Mouse (Mus musculus) olfactory bulb, adult 2 months (tissue): ENCODE results near the gene Slc30a7. TPM values are rescaled to one million over a fixed set of nuclear protein-coding genes. Genes with fewer than 3 reads are reported as not detected.

Experiments used
- H3K27ac ChIP-seq: fragments of 200-500 bp; 2 replicates; pipeline ENCODE4 v1.5.1; 2012; ENCODE audit warnings: low read depth, low read length; ENCODE audit not compliant: insufficient read depth
- H3K4me1 ChIP-seq: fragments of 200-500 bp; 2 replicates; pipeline ENCODE4 v1.6.1; 2012; ENCODE audit warnings: low read length; ENCODE audit not compliant: control insufficient read depth, insufficient read depth
- H3K4me3 ChIP-seq: fragments of 200-500 bp; 2 replicates; pipeline ENCODE4 v1.5.1; 2012; ENCODE audit warnings: mild to moderate bottlenecking, low read depth, low read length, moderate library complexity; ENCODE audit not compliant: insufficient read depth
- CTCF ChIP-seq: fragments of 200-500 bp; IDR thresholded peaks from 2 replicates; pipeline ENCODE4 v1.5.1; 2012; ENCODE audit warnings: low read depth, mild to moderate bottlenecking, low read length, moderate library complexity; ENCODE audit not compliant: insufficient read depth
- POLR2A ChIP-seq: fragments of 200-500 bp; IDR thresholded peaks from 2 replicates; pipeline ENCODE4 v1.6.1; 2012; ENCODE audit warnings: mild to moderate bottlenecking, low read depth, low read length, moderate library complexity; ENCODE audit not compliant: insufficient read depth
- WGBS: fragments of 180-500 bp; shearing (Covaris S2); methylation state at CpG from one replicate; pipeline ENCODE4 v1.1.7; 2018; 5-methylcytosine and 5-hydroxymethylcytosine counted together
- polyA plus RNA-seq: library from polyadenylated mRNA; stranded (reverse); fragments of >200 nt; gene quantifications from 2 replicates; pipeline ENCODE4 v1.2.4, GENCODE M21; 2012; ENCODE audit warnings: low replicate concordance; ENCODE audit not compliant: missing spikeins, insufficient read depth, insufficient read length

The Slc30a7 gene
- polyA plus RNA-seq, 1 experiment = not detected

DNA sequence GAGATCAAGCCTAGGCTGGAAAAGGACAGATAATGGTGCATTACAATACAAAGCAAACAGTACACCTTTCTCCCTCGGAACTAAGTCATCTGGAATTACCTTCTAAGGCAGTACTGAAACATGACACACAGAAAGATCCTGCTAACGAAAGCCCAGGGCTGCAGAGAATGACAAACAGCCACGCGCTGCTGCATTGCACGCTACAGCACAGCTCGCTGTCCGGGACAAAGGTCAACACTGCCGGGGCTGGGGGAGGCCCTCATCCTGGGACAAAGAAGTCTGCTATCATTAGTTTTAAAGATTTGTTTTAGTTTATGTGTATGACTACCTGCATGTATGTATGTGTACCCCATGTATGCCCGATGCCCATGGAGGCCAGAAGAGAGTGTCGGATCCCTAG lies 14.2 kb downstream of the Slc30a7 start:
- H3K4me1 ChIP-seq = no peaks in the 10 kb centered on the region
- H3K4me3 ChIP-seq = no peak overlapping the region
- TF ChIP-seq POLR2A = no peak
- TF ChIP-seq CTCF = no peak
- WGBS = 89% methylated on average over 10 of the region's 10 CpGs
- H3K27ac ChIP-seq = no peak overlapping the region

DNA sequence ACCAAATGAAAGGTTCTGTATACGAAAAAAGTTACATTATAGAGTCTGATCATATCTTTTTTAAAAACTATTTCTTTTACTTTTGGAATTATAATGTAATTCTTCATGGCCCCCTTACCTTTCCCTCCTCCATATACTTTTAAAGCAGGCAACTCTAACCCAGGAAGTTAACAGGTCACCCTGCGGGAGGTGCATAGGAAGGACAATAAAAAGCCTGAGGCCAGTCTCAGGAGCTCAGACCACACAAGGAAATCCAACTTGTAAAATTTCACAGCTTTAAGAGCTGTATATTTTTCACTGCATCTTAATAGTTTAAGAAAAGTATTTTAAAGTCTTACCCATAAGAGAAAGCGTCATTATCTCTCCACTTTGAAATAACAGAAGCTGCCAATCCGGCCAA lies 14.6 kb downstream of the Slc30a7 start:
- no peaks in the 10 kb centered on the region for H3K4me1 ChIP-seq
- 88% methylated on average over 4 of the region's 4 CpGs for WGBS
- no peak overlapping the region for H3K27ac ChIP-seq
- TF ChIP-seq CTCF (no peak), POLR2A (no peak)
- H3K4me3 ChIP-seq = no peak overlapping the region

DNA sequence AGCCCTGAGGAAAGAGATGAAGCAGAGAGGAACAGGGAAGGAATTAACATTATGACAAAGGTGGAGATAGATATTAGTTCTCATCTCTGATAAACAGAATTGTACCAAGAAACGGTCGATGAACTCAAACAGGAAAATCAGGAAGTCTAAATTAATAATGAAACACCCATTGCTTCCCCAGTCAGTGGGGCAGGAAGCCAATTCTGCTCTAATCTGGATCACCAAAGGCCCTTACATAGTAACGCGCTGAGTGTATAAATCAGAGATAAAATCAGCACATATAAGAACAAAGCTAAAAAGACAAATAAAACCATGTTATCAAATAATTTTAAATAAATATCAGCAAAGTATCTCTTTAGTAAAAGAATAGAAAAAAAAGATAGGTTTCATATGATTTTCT lies 15.1 kb downstream of the Slc30a7 start:
- 76% methylated on average over 4 of the region's 4 CpGs for WGBS
- TF ChIP-seq POLR2A (no peak), CTCF (no peak)
- no peak overlapping the region for H3K4me3 ChIP-seq
- H3K4me1 ChIP-seq = no peaks in the 10 kb centered on the region
- H3K27ac ChIP-seq = no peak overlapping the region

GRCm38 (mm10) chr3:115985183-115985892 lies 21.9 kb downstream of the Slc30a7 start:
- TF ChIP-seq CTCF = no peak
- no peak for TF ChIP-seq POLR2A
- Histone ChIP-seq H3K4me1 (no peaks in the 10 kb centered on the region), H3K4me3 (no peak overlapping the region), H3K27ac (no peak overlapping the region)
- 71% methylated on average over 9 of the region's 9 CpGs for WGBS

GRCm38 (mm10) chr3:115984653-115985052 lies 22.6 kb downstream of the Slc30a7 start:
- no peak overlapping the region for H3K4me3 ChIP-seq
- 94% methylated on average over 9 of the region's 9 CpGs for WGBS

DNA sequence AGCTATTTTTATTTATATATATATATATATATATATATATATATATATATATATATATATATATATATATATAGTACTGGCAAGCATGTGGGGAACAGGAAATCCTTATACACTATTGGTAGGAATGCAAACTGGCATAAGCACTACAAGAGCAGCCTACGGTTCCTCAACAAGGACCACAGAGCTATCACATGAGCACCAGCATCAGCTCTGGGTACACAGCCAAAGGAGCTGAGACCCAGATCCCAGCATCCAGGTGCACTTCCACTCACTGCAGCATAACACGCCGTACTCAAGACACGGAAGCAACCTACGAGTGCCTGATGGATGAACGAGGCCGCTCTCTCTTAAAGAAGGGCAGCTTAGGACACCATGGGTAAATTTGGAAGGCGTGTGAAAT lies 24.0 kb downstream of the Slc30a7 start:
- Histone ChIP-seq H3K4me3 (no peak overlapping the region), H3K27ac (no peak overlapping the region), H3K4me1 (no peaks in the 10 kb centered on the region)
- TF ChIP-seq CTCF (no peak), POLR2A (no peak)
- WGBS = 96% methylated on average over 8 of the region's 8 CpGs

More at GRCm38 (mm10) chr3:115984653-115985052, 22.6 kb downstream of the Slc30a7 start:
- H3K4me1 ChIP-seq = no peaks in the 10 kb centered on the region
- H3K27ac ChIP-seq = no peak overlapping the region
- TF ChIP-seq CTCF (no peak), POLR2A (no peak)

DNA sequence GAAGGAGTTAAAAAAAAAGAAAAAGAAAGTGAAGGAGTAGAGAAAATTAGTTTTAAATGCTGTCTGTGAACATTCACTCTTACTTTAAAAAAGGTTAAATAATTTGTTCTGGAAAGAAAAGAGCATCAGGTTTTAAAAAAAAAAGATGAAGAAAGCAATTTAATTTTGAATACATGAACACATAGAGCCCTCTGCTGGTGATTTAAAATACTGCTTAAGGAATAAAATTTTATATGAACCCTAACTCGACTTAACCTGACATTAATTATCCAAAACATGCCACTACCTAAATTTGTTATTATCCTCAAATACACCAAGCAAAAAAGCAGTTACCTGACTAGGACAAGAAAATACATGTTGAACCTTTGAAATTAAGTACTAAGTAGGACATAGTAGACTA lies 28.2 kb downstream of the Slc30a7 start:
- Histone ChIP-seq H3K4me3 (no peak overlapping the region), H3K4me1 (no peaks in the 10 kb centered on the region), H3K27ac (no peak overlapping the region)
- TF ChIP-seq POLR2A (no peak), CTCF (no peak)
- 4% methylated on average over 1 of the region's 1 CpGs for WGBS

DNA sequence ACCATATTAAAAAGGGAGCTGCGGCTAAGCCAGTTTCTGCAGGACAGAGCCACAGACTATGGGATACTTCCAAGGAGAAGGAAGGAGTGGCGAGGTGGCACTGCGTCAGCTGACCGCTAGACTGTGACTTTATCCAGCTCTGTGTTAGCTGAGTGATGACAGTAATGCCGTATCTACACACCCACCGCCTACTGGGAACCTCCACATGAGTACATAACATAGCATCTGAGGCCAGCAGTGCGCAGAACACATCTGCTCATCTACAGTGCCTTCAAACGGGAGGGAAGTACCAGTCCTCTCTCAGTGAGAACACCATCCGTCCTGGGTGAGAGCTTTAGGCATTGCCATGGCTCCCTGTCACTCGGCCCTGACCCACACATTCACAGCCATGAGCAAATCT lies 32.2 kb downstream of the Slc30a7 start:
- no peak for TF ChIP-seq CTCF
- no peak for TF ChIP-seq POLR2A
- Histone ChIP-seq H3K27ac (no peak overlapping the region), H3K4me1 (no peaks in the 10 kb centered on the region), H3K4me3 (no peak overlapping the region)
- 96% methylated on average over 10 of the region's 10 CpGs for WGBS

DNA sequence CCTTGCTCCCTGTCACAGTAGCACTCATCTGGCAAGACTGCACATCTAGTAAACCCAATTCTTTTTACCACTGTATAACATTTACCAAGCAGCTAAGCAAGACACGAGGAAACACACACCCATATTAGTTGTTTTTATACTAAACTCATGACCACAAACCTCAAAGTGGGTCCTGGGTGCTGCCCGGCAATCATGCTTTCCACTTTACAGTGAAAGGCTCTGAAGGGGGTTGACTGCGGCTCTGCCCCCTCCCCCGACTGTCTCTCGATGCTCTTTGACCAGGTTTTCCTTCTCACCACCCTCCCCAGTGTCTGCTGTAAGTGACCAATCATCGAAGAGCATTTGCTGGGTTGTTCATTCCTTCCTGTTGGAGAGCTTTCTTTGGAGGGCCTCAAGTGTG lies 33.0 kb downstream of the Slc30a7 start:
- TF ChIP-seq CTCF = no peak
- no peak for TF ChIP-seq POLR2A

More for the DNA sequence above, 33.0 kb downstream of the Slc30a7 start:
- H3K27ac ChIP-seq = no peak overlapping the region
- H3K4me3 ChIP-seq = no peak overlapping the region
- no peaks in the 10 kb centered on the region for H3K4me1 ChIP-seq
- WGBS = 96% methylated on average over 6 of the region's 6 CpGs
